Mouse (Mus musculus) stomach, postnatal 0 days (tissue): Measurements from ENCODE around the gene Paf1. TPM values are rescaled to one million over a fixed set of nuclear protein-coding genes. Genes with fewer than 3 reads are reported as not detected.

Experiments
- ATAC-seq: fragments of 200-750 bp; cut with Nextera tagmentation; 2 replicates; pipeline ENCODE4 v1.8.0; 2017; ENCODE audit not compliant: low FRiP score, low TSS enrichment
- DNase-seq: peaks from one replicate; pipeline ENCODE4 v3.0.0-alpha.2; 2016; ENCODE audit warnings: low spot score
- H3K27ac ChIP-seq: fragments of 300-500 bp; sonication (generic); replicated peaks from 2 replicates; pipeline ENCODE4 v1.5.1; 2014; ENCODE audit warnings: mild to moderate bottlenecking, control low read depth
- H3K27me3 ChIP-seq: fragments of 300-500 bp; sonication (generic); 2 replicates; pipeline ENCODE4 v1.6.1; 2014; ENCODE audit warnings: low read length; ENCODE audit not compliant: control insufficient read depth, insufficient read depth
- H3K36me3 ChIP-seq: fragments of 300-500 bp; sonication (generic); 2 replicates; pipeline ENCODE4 v1.6.1; 2014; ENCODE audit warnings: low read length, mixed read lengths; ENCODE audit not compliant: control insufficient read depth, insufficient read depth
- H3K4me1 ChIP-seq: fragments of 300-500 bp; sonication (generic); replicated peaks from 2 replicates; pipeline ENCODE4 v1.6.1; 2014; ENCODE audit warnings: antibody characterized with exemption; ENCODE audit not compliant: control insufficient read depth, insufficient read depth
- H3K4me2 ChIP-seq: fragments of 300-500 bp; sonication (generic); replicated peaks from 2 replicates; pipeline ENCODE4 v1.6.1; 2014; ENCODE audit warnings: low read depth, mild to moderate bottlenecking, control low read depth, moderate library complexity
- H3K4me3 ChIP-seq: fragments of 300-500 bp; sonication (generic); 2 replicates; pipeline ENCODE4 v1.5.1; 2014; ENCODE audit warnings: low read depth, low read length, control low read depth
- H3K9ac ChIP-seq: fragments of 300-500 bp; sonication (generic); 2 replicates; pipeline ENCODE4 v1.6.1; 2014; ENCODE audit warnings: mild to moderate bottlenecking, low read length, control low read depth, mixed read lengths
- H3K9me3 ChIP-seq: fragments of 300-500 bp; sonication (generic); 2 replicates; pipeline ENCODE4 v1.6.1; 2016; ENCODE audit warnings: low read length; ENCODE audit not compliant: control insufficient read depth
- CTCF ChIP-seq: IDR thresholded peaks from 2 replicates; pipeline ENCODE4 v1.5.1; 2016; ENCODE audit warnings: antibody characterized with exemption, low read depth, mild to moderate bottlenecking, moderate library complexity
- EP300 ChIP-seq: optimal IDR thresholded peaks from 2 replicates; pipeline ENCODE3; 2016; ENCODE audit warnings: antibody characterized with exemption
- WGBS: fragments of 180-500 bp; shearing (Covaris S2); extraction: QIAGEN DNeasy Blood & Tissue Kit; methylation state at CpG from one replicate; pipeline ENCODE4 v1.1.7; 2014; 5-methylcytosine and 5-hydroxymethylcytosine counted together
- polyA plus RNA-seq: library from polyadenylated mRNA; unstranded; fragments of >200 nt; fragmentation: Nextera tagmentation; extraction: Ambion mirVana; gene quantifications from 2 replicates; pipeline ENCODE4 v1.2.1, GENCODE M21; 2015

Gene Paf1
- polyA plus RNA-seq, 1 experiment from 2014 or later = 35.9 TPM

GRCm38 (mm10) chr7:28357984-28358383 is 34.8 kb upstream of the Paf1 start:
- H3K9me3 ChIP-seq = no peaks in the 10 kb centered on the region
- peaks cover 9% of the 10 kb centered on the region for H3K4me1 ChIP-seq
- DNase-seq = peak; percentile 51
- peak; percentile 75 for ATAC-seq
- peaks cover 20% of the 10 kb centered on the region for H3K36me3 ChIP-seq
- peak overlapping the region; percentile 48 for H3K9ac ChIP-seq
- H3K4me2 ChIP-seq = peak overlapping the region; percentile 15
- H3K4me3 ChIP-seq = no peak overlapping the region
- no peaks in the 10 kb centered on the region for H3K27me3 ChIP-seq
- peak overlapping the region; percentile 87 for H3K27ac ChIP-seq
- under 1% methylated on average over 5 of the region's 5 CpGs for WGBS
- TF ChIP-seq CTCF (no peak), EP300 (peak; percentile 77)

GRCm38 (mm10) chr7:28358431-28358830 is 34.3 kb upstream of the Paf1 start:
- TF ChIP-seq EP300 (no peak), CTCF (no peak)
- 41% methylated on average over 7 of the region's 7 CpGs for WGBS
- Histone ChIP-seq H3K9ac (no peak overlapping the region), H3K4me3 (no peak overlapping the region), H3K4me1 (peaks cover 9% of the 10 kb centered on the region), H3K4me2 (no peak overlapping the region), H3K36me3 (peaks cover 16% of the 10 kb centered on the region), H3K27ac (peak overlapping the region; percentile 76), H3K9me3 (no peaks in the 10 kb centered on the region), H3K27me3 (no peaks in the 10 kb centered on the region)
- ATAC-seq = peak; percentile 1; the same call in 1 of the 2 replicates
- DNase-seq = no peak

- H3K4me2 ChIP-seq = no peak overlapping the region
- H3K9me3 ChIP-seq = no peaks in the 10 kb centered on the region
- ATAC-seq (no peak), DNase-seq (no peak)
- H3K4me1 ChIP-seq = peaks cover 9% of the 10 kb centered on the region
- peaks cover 21% of the 10 kb centered on the region for H3K36me3 ChIP-seq
- no peaks in the 10 kb centered on the region for H3K27me3 ChIP-seq
- H3K4me3 ChIP-seq = no peak overlapping the region
- no peak overlapping the region for H3K27ac ChIP-seq
- H3K9ac ChIP-seq = no peak overlapping the region
- 89% methylated on average over 10 of the region's 10 CpGs for WGBS
- no peak for TF ChIP-seq EP300
Observed at GRCm38 (mm10) chr7:28359854-28360253, 32.9 kb upstream of the Paf1 start.

GRCm38 (mm10) chr7:28360291-28360690 is 32.5 kb upstream of the Paf1 start:
- H3K27ac ChIP-seq = no peak overlapping the region
- DNase-seq = no peak
- no peaks in the 10 kb centered on the region for H3K27me3 ChIP-seq
- H3K4me2 ChIP-seq = no peak overlapping the region
- H3K36me3 ChIP-seq = peaks cover 25% of the 10 kb centered on the region
- H3K4me3 ChIP-seq = no peak overlapping the region
- H3K4me1 ChIP-seq = peaks cover 9% of the 10 kb centered on the region
- WGBS = 93% methylated on average over 6 of the region's 6 CpGs
- H3K9ac ChIP-seq = no peak overlapping the region
- no peak for ATAC-seq
- TF ChIP-seq CTCF (no peak), EP300 (no peak)
- H3K9me3 ChIP-seq = no peaks in the 10 kb centered on the region

- no peaks in the 10 kb centered on the region for H3K27me3 ChIP-seq
- DNase-seq (no peak), ATAC-seq (no peak)
- H3K9me3 ChIP-seq = no peaks in the 10 kb centered on the region
- no peak overlapping the region for H3K4me3 ChIP-seq
- H3K4me2 ChIP-seq = no peak overlapping the region
- WGBS = 93% methylated on average over 20 of the region's 20 CpGs
- TF ChIP-seq EP300 (no peak), CTCF (no peak)
- no peak overlapping the region for H3K9ac ChIP-seq
- H3K27ac ChIP-seq = no peak overlapping the region
- peaks cover 9% of the 10 kb centered on the region for H3K4me1 ChIP-seq
- H3K36me3 ChIP-seq = peaks cover 25% of the 10 kb centered on the region
Observed at GRCm38 (mm10) chr7:28361647-28362341, 31.0 kb upstream of the Paf1 start.

- no peak overlapping the region for H3K9ac ChIP-seq
- TF ChIP-seq EP300 (no peak), CTCF (no peak)
- peaks cover 4% of the 10 kb centered on the region; the same call in 1 of the 2 replicates for H3K4me1 ChIP-seq
- DNase-seq = no peak
- no peak overlapping the region for H3K4me3 ChIP-seq
- ATAC-seq = no peak
- H3K27me3 ChIP-seq = no peaks in the 10 kb centered on the region
- 82% methylated on average over 16 of the region's 16 CpGs for WGBS
- no peaks in the 10 kb centered on the region for H3K9me3 ChIP-seq
- peaks cover 26% of the 10 kb centered on the region for H3K36me3 ChIP-seq
- no peak overlapping the region for H3K4me2 ChIP-seq
- H3K27ac ChIP-seq = no peak overlapping the region
Observed at GRCm38 (mm10) chr7:28362441-28363060, 30.2 kb upstream of the Paf1 start.
